Mouse (Mus musculus) c-Kit-positive CD71-positive TER-119-positive erythroid progenitor cells, embryonic 14.5 days (primary cell): ENCODE data around the gene Vps41.

Experiments
- DNase-seq: peaks from one replicate; pipeline ENCODE4 v3.0.0-alpha.2; 2013; ENCODE audit warnings: low spot score

Vps41 gene

GRCm38 (mm10) chr13:18717185-18717584 is at the start of gene Vps41:
Gene Vps41, plus strand, starts transcription at chr13:18717286.
- DNase-seq, result peak; percentile 75

GRCm38 (mm10) chr13:18698518-18699065 is 18.5 kb upstream of the Vps41 start:
- no peak for DNase-seq

- no peak for DNase-seq
Measured at GRCm38 (mm10) chr13:18711685-18712084, 5.4 kb upstream of the Vps41 start.

GRCm38 (mm10) chr13:18716707-18717106 is 379 bp upstream of the Vps41 start:
- no peak for DNase-seq

- no peak for DNase-seq
Measured at GRCm38 (mm10) chr13:18718461-18718860, 1.4 kb downstream of the Vps41 start.

- no peak for DNase-seq
Measured at GRCm38 (mm10) chr13:18730666-18731065, 13.6 kb downstream of the Vps41 start.

GRCm38 (mm10) chr13:18736590-18736989 is 19.5 kb downstream of the Vps41 start:
- no peak for DNase-seq

GRCm38 (mm10) chr13:18743575-18744265 is 26.6 kb downstream of the Vps41 start:
- DNase-seq, result no peak

- DNase-seq, result no peak
Measured at GRCm38 (mm10) chr13:18744266-18744652, 27.2 kb downstream of the Vps41 start.

GRCm38 (mm10) chr13:18757958-18758357 is 40.9 kb downstream of the Vps41 start:
- no peak for DNase-seq

GRCm38 (mm10) chr13:18759361-18760056 is 42.4 kb downstream of the Vps41 start:
- no peak for DNase-seq

- DNase-seq, result no peak
Measured at GRCm38 (mm10) chr13:18761452-18761851, 44.4 kb downstream of the Vps41 start.

GRCm38 (mm10) chr13:18767893-18768292 is 50.8 kb downstream of the Vps41 start:
- DNase-seq, result no peak

GRCm38 (mm10) chr13:18768495-18768894 is 51.4 kb downstream of the Vps41 start:
- DNase-seq, result no peak

- DNase-seq, result no peak
Measured at GRCm38 (mm10) chr13:18773437-18774198, 56.5 kb downstream of the Vps41 start.

- no peak for DNase-seq
Measured at GRCm38 (mm10) chr13:18781250-18781649, 64.2 kb downstream of the Vps41 start.

GRCm38 (mm10) chr13:18785702-18786101 is 68.6 kb downstream of the Vps41 start:
- no peak for DNase-seq

GRCm38 (mm10) chr13:18788040-18788439 is 71.0 kb downstream of the Vps41 start:
- DNase-seq, result no peak

GRCm38 (mm10) chr13:18788689-18789088 is 71.6 kb downstream of the Vps41 start:
- DNase-seq, result no peak

- DNase-seq, result no peak
Measured at GRCm38 (mm10) chr13:18789662-18790061, 72.6 kb downstream of the Vps41 start.

- no peak for DNase-seq
Measured at GRCm38 (mm10) chr13:18790086-18790485, 73.0 kb downstream of the Vps41 start.

GRCm38 (mm10) chr13:18791314-18791713 is 74.2 kb downstream of the Vps41 start:
- DNase-seq, result no peak

GRCm38 (mm10) chr13:18791724-18792123 is 74.6 kb downstream of the Vps41 start:
- DNase-seq, result no peak
